Comparison of ENCODE assay signal across 8 mouse cellular contexts in the genomic region with DNA sequence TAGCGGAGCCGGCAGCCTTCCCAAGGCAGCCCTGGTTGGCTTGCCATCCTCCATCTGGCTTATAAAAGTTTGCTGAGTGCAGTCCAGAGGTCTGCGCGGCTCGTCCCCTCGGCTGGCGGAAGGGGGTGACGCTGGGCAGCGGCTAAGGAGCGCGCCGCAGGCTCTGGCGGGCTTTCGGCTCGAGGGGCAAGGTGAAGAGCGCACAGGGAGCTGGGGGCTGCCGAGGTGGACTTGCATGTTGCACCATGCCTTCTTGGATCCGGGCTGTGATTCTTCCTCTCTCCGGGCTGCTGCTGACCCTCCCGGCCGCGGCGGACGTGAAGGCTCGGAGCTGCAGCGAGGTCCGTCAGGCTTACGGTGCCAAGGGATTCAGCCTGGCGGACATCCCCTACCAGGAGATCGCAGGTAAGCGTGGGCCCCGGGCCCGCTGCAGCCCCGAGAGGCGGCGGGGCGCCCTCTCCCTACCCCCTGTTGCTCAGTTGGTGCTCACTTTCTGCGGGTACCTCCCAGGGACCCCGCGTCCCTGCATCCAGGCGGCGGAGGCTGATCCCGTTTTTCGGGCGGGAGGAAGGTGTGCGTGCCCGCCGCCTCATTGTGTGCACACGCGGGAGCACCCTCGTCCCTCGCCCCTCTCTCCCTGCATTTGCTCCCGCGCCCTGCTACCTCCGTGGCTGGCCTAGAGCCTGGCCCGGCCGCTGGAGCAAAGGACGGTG. TPM values are rescaled to one million over a fixed set of nuclear protein-coding genes. Genes with fewer than 3 reads are reported as not detected.
DNase-seq lines count a peak whose midpoint lies in the region; ATAC-seq lines count a peak whose summit lies in the region.

No protein-coding gene starts in this region.

- under 1% methylated on average over 58 of the region's 58 CpGs for WGBS in hindbrain, embryonic 10.5 days
- under 1% methylated on average over 55 of the region's 58 CpGs for WGBS in limb, embryonic 13.5 days
- under 1% methylated on average over 58 of the region's 58 CpGs for WGBS in midbrain, embryonic 16.5 days

- peaks cover 29% of the 10 kb centered on the region for H3K4me1 ChIP-seq in hindbrain, embryonic 10.5 days (replicated peaks)
- peaks cover 23% of the 10 kb centered on the region for H3K4me1 ChIP-seq in limb, embryonic 13.5 days
- H3K4me1 ChIP-seq in midbrain, embryonic 16.5 days (ENCODE audit: control insufficient read depth, insufficient read depth, low read length): peaks cover 11% of the 10 kb centered on the region; the same call in 1 of the 2 replicates

- no peaks in the 10 kb centered on the region for H3K27me3 ChIP-seq in hindbrain, embryonic 10.5 days (ENCODE audit: insufficient read depth, poor library complexity, severe bottlenecking)
- H3K27me3 ChIP-seq in limb, embryonic 13.5 days: no peaks in the 10 kb centered on the region
- no peaks in the 10 kb centered on the region for H3K27me3 ChIP-seq in midbrain, embryonic 16.5 days (ENCODE audit: control insufficient read depth, insufficient read depth, low read depth, low read length)

- peak overlapping the region; percentile 98 for H3K27ac ChIP-seq in hindbrain, embryonic 10.5 days
- peak overlapping the region; percentile 99 for H3K27ac ChIP-seq in limb, embryonic 13.5 days
- H3K27ac ChIP-seq in midbrain, embryonic 16.5 days (ENCODE audit: low read length): peak overlapping the region; percentile 75

- peak overlapping the region; percentile 74 for H3K4me3 ChIP-seq in hindbrain, embryonic 10.5 days
- H3K4me3 ChIP-seq in limb, embryonic 13.5 days: peak overlapping the region; percentile 88
- H3K4me3 ChIP-seq in midbrain, embryonic 16.5 days (ENCODE audit: low read depth, low read length): peak overlapping the region; percentile 89

- H3K36me3 ChIP-seq in hindbrain, embryonic 10.5 days: no peaks in the 10 kb centered on the region
- no peaks in the 10 kb centered on the region for H3K36me3 ChIP-seq in limb, embryonic 13.5 days
- no peaks in the 10 kb centered on the region for H3K36me3 ChIP-seq in midbrain, embryonic 16.5 days (ENCODE audit: control insufficient read depth, insufficient read depth, low read length)

- peak; percentile 6 for DNase-seq in kidney, adult 11 months
- DNase-seq in kidney, adult 9 months: no peak
- DNase-seq in cerebellum, adult 9-11 months: peak; percentile 34
- DNase-seq in frontal cortex, postnatal 10 days (ENCODE audit: low spot score in 2 of 2): peak; percentile 12 to 42
- DNase-seq in hindbrain, embryonic 10.5 days (ENCODE audit: low spot score): peak; percentile 81
- peak; percentile 53 for DNase-seq in testis, postnatal 10 days (ENCODE audit: low spot score)

- peak overlapping the region; percentile 72 for H3K4me2 ChIP-seq in limb, embryonic 13.5 days (replicated peaks)
- H3K4me2 ChIP-seq in midbrain, embryonic 16.5 days (ENCODE audit: low read length): peak overlapping the region; percentile 83

- H3K9ac ChIP-seq in limb, embryonic 13.5 days: peak overlapping the region; percentile 93
- H3K9ac ChIP-seq in midbrain, embryonic 16.5 days (ENCODE audit: low read depth, low read length): peak overlapping the region; percentile 86

- peak; percentile 45 for ATAC-seq in limb, embryonic 13.5 days (ENCODE audit: low FRiP score, low read depth)
- ATAC-seq in midbrain, embryonic 16.5 days: peak; percentile 54

- H3K9me3 ChIP-seq in hindbrain, embryonic 10.5 days: no peaks in the 10 kb centered on the region
- H3K9me3 ChIP-seq in limb, embryonic 13.5 days: no peaks in the 10 kb centered on the region
- H3K9me3 ChIP-seq in midbrain, embryonic 16.5 days (replicated peaks; ENCODE audit: control insufficient read depth, low read length, poor library complexity, severe bottlenecking): no peaks in the 10 kb centered on the region

RNA-seq across cellular contexts. Expression of a gene that starts 0.7 kb away (rescaled TPM):
- polyA plus RNA-seq in hindbrain, embryonic 10.5 days (2016; fragmentation: Nextera tagmentation; extraction: Ambion mirVana): 34.3 and 39.0 TPM in 2 replicates
- 58.4 and 59.6 TPM in 2 replicates for polyA plus RNA-seq in limb, embryonic 13.5 days (2015; fragmentation: Nextera tagmentation; extraction: Ambion mirVana)
- polyA plus RNA-seq in midbrain, embryonic 16.5 days (2015; fragmentation: Nextera tagmentation; extraction: Ambion mirVana): 19.2 and 19.7 TPM in 2 replicates
